Mouse (Mus musculus): ENCODE measurements around the gene Pacsin1. TPM values are rescaled to one million over a fixed set of nuclear protein-coding genes. Genes with fewer than 3 reads are reported as not detected.
A peak's percentile ranks its signal among the peaks of the same experiment; 100 is the strongest.

The Pacsin1 gene
- total RNA-seq, 2 experiments from 2014 or later, result 0.20 to 0.21 TPM

GRCm38 (mm10) chr17:27678924-27679813 lies 23.9 kb downstream of the Pacsin1 start:
- no peak for DNase-seq

GRCm38 (mm10) chr17:27684886-27685549 lies 29.7 kb downstream of the Pacsin1 start:
- no peak for DNase-seq

GRCm38 (mm10) chr17:27685550-27685913 lies 30.2 kb downstream of the Pacsin1 start:
- DNase-seq, result no peak

- no peak for DNase-seq
These were observed 31.1 kb downstream of the Pacsin1 start for GRCm38 (mm10) chr17:27686395-27686794.

GRCm38 (mm10) chr17:27690993-27691693 lies 35.8 kb downstream of the Pacsin1 start:
- DNase-seq, result no peak

GRCm38 (mm10) chr17:27699641-27700244 lies 44.4 kb downstream of the Pacsin1 start:
- DNase-seq, result no peak

GRCm38 (mm10) chr17:27700812-27701211 lies 45.5 kb downstream of the Pacsin1 start:
- no peak for DNase-seq

GRCm38 (mm10) chr17:27701856-27702255 lies 46.5 kb downstream of the Pacsin1 start:
- DNase-seq, result no peak

- no peak for DNase-seq
These were observed 47.2 kb downstream of the Pacsin1 start for GRCm38 (mm10) chr17:27702518-27702917.

- DNase-seq, result no peak
These were observed 48.8 kb downstream of the Pacsin1 start for GRCm38 (mm10) chr17:27703961-27704621.

- DNase-seq, result no peak
These were observed 50.4 kb downstream of the Pacsin1 start for GRCm38 (mm10) chr17:27705661-27706060.

- peak; percentile 73 for DNase-seq
These were observed 52.8 kb downstream of the Pacsin1 start for GRCm38 (mm10) chr17:27707954-27708661.

GRCm38 (mm10) chr17:27709650-27710049 lies 54.3 kb downstream of the Pacsin1 start:
- DNase-seq, result no peak

- DNase-seq, result no peak
These were observed 57.5 kb downstream of the Pacsin1 start for GRCm38 (mm10) chr17:27712832-27713231.

GRCm38 (mm10) chr17:27716804-27717203 lies 61.5 kb downstream of the Pacsin1 start:
- no peak for DNase-seq

- no peak for DNase-seq
These were observed 62.9 kb downstream of the Pacsin1 start for GRCm38 (mm10) chr17:27718250-27718649.

GRCm38 (mm10) chr17:27719663-27720062 lies 64.4 kb downstream of the Pacsin1 start:
- no peak for DNase-seq

GRCm38 (mm10) chr17:27720326-27720725 lies 65.0 kb downstream of the Pacsin1 start:
- no peak for DNase-seq

GRCm38 (mm10) chr17:27721125-27721664 lies 65.9 kb downstream of the Pacsin1 start:
- DNase-seq, result peak; percentile 47

- DNase-seq, result no peak
These were observed 69.0 kb downstream of the Pacsin1 start for GRCm38 (mm10) chr17:27724327-27724726.

GRCm38 (mm10) chr17:27725011-27725410 lies 69.7 kb downstream of the Pacsin1 start:
- no peak for DNase-seq
